Mouse (Mus musculus) small intestine, adult 2 months (tissue): ENCODE results near the gene Ptprk. TPM values are rescaled to one million over a fixed set of nuclear protein-coding genes. Genes with fewer than 3 reads are reported as not detected.

Source experiments
- H3K27ac ChIP-seq: fragments of 200-500 bp; 2 replicates; pipeline ENCODE4 v1.5.1; 2012; ENCODE audit warnings: low read depth, low read length, control low read depth, inconsistent platforms; ENCODE audit not compliant: insufficient read depth
- H3K27me3 ChIP-seq: fragments of 200-500 bp; 2 replicates; pipeline ENCODE4 v1.6.1; 2012; ENCODE audit warnings: mild to moderate bottlenecking, moderate library complexity, low read length, inconsistent platforms; ENCODE audit not compliant: control insufficient read depth, insufficient read depth
- H3K36me3 ChIP-seq: fragments of 200-500 bp; 2 replicates; pipeline ENCODE4 v1.6.1; 2012; ENCODE audit warnings: mild to moderate bottlenecking, low read length, control low read depth, inconsistent platforms; ENCODE audit not compliant: control insufficient read depth, insufficient read depth
- H3K4me1 ChIP-seq: fragments of 200-500 bp; 2 replicates; pipeline ENCODE4 v1.6.1; 2012; ENCODE audit warnings: low read length, inconsistent platforms, mixed read lengths; ENCODE audit not compliant: control insufficient read depth, insufficient read depth, insufficient read length
- H3K4me3 ChIP-seq: fragments of 200-500 bp; 2 replicates; pipeline ENCODE4 v1.5.1; 2012; ENCODE audit warnings: low read depth, mild to moderate bottlenecking, control low read depth, inconsistent platforms, low read length, moderate library complexity
- CTCF ChIP-seq: fragments of 200-500 bp; IDR thresholded peaks from 2 replicates; pipeline ENCODE4 v1.5.1; 2012; ENCODE audit warnings: low read depth, mild to moderate bottlenecking, control low read depth, inconsistent platforms, low read length, moderate library complexity, mixed read lengths; ENCODE audit not compliant: insufficient replicate concordance, insufficient read length; ENCODE audit errors: extremely low read depth
- POLR2A ChIP-seq: fragments of 200-500 bp; IDR thresholded peaks from 2 replicates; pipeline ENCODE4 v1.6.1; 2012; ENCODE audit warnings: low read depth, mild to moderate bottlenecking, control low read depth, inconsistent platforms, low read length, moderate library complexity
- WGBS: fragments of 180-500 bp; shearing (Covaris S2); methylation state at CpG from one replicate; pipeline ENCODE4 v1.1.7; 2018; 5-methylcytosine and 5-hydroxymethylcytosine counted together
- polyA plus RNA-seq: library from polyadenylated mRNA; depleted of rRNA; stranded (reverse); fragments of >200 nt; gene quantifications from 2 replicates; pipeline ENCODE4 v1.2.3, GENCODE M21; 2012

Ptprk gene
- polyA plus RNA-seq, 1 experiment = 11.3 TPM

DNA sequence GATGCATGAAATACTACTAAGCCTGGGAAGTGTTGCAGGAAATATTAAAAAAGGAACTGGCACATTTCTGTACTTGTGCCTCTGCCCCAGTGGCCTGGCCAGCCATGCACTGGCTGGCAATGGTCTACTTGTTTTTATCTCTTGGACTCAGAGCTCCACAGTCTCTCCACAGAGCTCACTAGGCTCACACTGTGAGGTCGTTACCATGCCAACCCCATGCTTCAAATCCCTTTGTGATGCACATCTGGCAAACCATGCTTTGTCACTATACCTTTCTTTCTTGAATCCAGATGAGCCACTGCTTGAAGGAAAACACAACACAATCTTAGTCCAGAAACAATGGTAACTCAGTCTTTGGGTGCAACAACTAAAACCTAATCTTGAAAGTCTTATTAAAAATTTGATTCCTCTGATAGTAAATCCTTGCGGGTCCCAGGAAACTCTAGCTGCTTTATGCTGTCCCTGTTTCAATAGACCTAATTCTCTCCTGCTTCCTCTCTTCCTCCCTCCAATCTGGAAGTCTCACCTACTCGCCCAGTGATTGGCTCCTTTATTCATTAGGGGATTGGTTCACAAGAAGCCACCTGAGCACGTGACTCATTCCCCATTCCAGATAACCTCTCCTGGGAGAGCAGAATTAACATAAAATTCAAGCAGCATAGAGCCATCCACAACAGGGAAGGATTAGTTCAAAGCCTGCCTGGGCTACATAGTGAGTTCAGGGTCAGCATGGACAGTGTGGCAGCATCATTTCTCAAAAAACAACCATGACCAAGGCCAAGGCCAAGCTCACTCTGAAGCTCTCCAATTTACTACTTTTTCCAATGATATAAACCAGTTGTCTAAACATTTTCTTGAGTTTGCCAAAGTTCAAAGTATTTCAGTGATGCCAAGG is 157.9 kb downstream of the Ptprk start:
- Histone ChIP-seq H3K4me3 (no peak overlapping the region), H3K27me3 (no peaks in the 10 kb centered on the region), H3K36me3 (no peaks in the 10 kb centered on the region), H3K27ac (no peak overlapping the region), H3K4me1 (peaks cover 7% of the 10 kb centered on the region; the same call in 1 of the 2 replicates)
- TF ChIP-seq CTCF (no peak), POLR2A (no peak)
- 86% methylated on average over 4 of the region's 4 CpGs for WGBS

GRCm38 (mm10) chr10:28249047-28249446 is 174.4 kb downstream of the Ptprk start:
- Histone ChIP-seq H3K27ac (no peak overlapping the region), H3K4me1 (no peaks in the 10 kb centered on the region), H3K27me3 (no peaks in the 10 kb centered on the region), H3K4me3 (no peak overlapping the region), H3K36me3 (0 out of 2 replicates have a peak, but pooled peaks cover 2% of the 10 kb centered on the region)
- TF ChIP-seq CTCF = no peak
- 90% methylated on average over 4 of the region's 4 CpGs for WGBS

DNA sequence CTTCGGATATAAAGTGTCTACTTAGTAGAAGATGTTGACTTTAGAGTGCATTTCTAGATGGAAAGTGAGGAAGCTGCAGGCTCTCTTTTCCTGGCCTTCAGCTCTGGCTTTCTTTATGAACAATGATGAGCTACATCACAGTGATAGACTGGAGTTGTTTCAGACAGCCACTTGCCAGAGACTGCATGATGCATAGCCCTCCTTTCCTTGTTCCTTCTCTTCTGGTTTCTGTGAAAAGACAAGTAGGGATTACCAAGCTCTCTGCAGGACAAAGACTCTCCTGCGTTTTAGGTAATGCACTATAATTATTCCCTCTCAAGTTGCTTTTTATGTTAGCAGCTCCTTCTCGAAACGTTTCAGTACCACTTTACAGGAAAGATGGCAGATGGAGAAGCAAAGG is 176.8 kb downstream of the Ptprk start:
- Histone ChIP-seq H3K4me1 (no peaks in the 10 kb centered on the region), H3K27ac (no peak overlapping the region), H3K36me3 (0 out of 2 replicates have a peak, but pooled peaks cover 2% of the 10 kb centered on the region), H3K4me3 (no peak overlapping the region), H3K27me3 (no peaks in the 10 kb centered on the region)
- no peak for TF ChIP-seq CTCF
- no peak for TF ChIP-seq POLR2A
- WGBS = 80% methylated on average over 4 of the region's 4 CpGs

- 0 out of 2 replicates have a peak, but pooled peaks cover 2% of the 10 kb centered on the region for H3K36me3 ChIP-seq
- no peaks in the 10 kb centered on the region for H3K27me3 ChIP-seq
- H3K4me1 ChIP-seq = no peaks in the 10 kb centered on the region
- 100% methylated on average over 2 of the region's 2 CpGs for WGBS
- no peak overlapping the region for H3K4me3 ChIP-seq
- TF ChIP-seq CTCF (no peak), POLR2A (no peak)
- H3K27ac ChIP-seq = no peak overlapping the region
Measured at GRCm38 (mm10) chr10:28260651-28261050, 186.0 kb downstream of the Ptprk start.

- TF ChIP-seq CTCF = no peak
- no peak for TF ChIP-seq POLR2A
- H3K27ac ChIP-seq = no peak overlapping the region
- 66% methylated on average over 3 of the region's 3 CpGs for WGBS
- H3K4me1 ChIP-seq = no peaks in the 10 kb centered on the region
- H3K4me3 ChIP-seq = no peak overlapping the region
- no peaks in the 10 kb centered on the region for H3K27me3 ChIP-seq
- peaks cover 8% of the 10 kb centered on the region; the same call in 1 of the 2 replicates for H3K36me3 ChIP-seq
Measured at GRCm38 (mm10) chr10:28262159-28262558, 187.5 kb downstream of the Ptprk start.

- Histone ChIP-seq H3K4me1 (no peaks in the 10 kb centered on the region), H3K4me3 (no peak overlapping the region), H3K36me3 (peaks cover 8% of the 10 kb centered on the region; the same call in 1 of the 2 replicates), H3K27me3 (no peaks in the 10 kb centered on the region), H3K27ac (no peak overlapping the region)
- no peak for TF ChIP-seq POLR2A
- TF ChIP-seq CTCF = no peak
- 96% methylated on average over 2 of the region's 2 CpGs for WGBS
Measured at GRCm38 (mm10) chr10:28263546-28263945, 188.9 kb downstream of the Ptprk start.

GRCm38 (mm10) chr10:28270273-28270672 is 195.7 kb downstream of the Ptprk start:
- WGBS = 78% methylated on average over 4 of the region's 4 CpGs
- Histone ChIP-seq H3K4me1 (no peaks in the 10 kb centered on the region), H3K27me3 (no peaks in the 10 kb centered on the region), H3K4me3 (no peak overlapping the region), H3K36me3 (peaks cover 8% of the 10 kb centered on the region; the same call in 1 of the 2 replicates), H3K27ac (no peak overlapping the region)
- TF ChIP-seq POLR2A = no peak
- no peak for TF ChIP-seq CTCF
